Mouse (Mus musculus) cerebellum, adult (tissue): ENCODE data around the gene Slc27a3.

ENCODE experiments used
- ATAC-seq: cut with Nextera tagmentation; 2 replicates; pipeline ENCODE4 v1.9.2; 2017; ENCODE audit warnings: mild to moderate bottlenecking, moderate library complexity, mixed read lengths; ENCODE audit not compliant: insufficient number of reproducible peaks, low FRiP score, low TSS enrichment

Slc27a3 gene

DNA sequence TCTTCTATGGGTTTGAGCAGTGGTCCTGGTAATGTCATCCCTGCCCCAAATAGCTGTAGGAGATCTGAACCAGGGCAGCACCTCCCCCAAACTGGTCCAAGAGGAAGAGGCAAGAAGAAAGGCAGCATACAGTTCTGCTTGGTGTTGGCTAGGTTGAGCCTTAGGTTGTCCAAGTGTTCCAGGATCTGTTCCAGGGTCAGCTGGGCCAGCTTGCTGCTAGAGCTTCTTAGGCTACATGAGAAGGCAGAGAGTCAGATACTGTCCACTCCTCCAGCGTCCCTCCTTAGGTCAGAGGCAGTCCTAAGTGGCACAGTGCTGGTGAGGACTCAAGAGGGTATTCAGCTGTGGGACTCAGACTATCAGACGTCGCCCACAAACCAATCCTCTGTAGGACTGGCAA, 2.9 kb upstream of the Slc27a3 start:
- no peak for ATAC-seq

DNA sequence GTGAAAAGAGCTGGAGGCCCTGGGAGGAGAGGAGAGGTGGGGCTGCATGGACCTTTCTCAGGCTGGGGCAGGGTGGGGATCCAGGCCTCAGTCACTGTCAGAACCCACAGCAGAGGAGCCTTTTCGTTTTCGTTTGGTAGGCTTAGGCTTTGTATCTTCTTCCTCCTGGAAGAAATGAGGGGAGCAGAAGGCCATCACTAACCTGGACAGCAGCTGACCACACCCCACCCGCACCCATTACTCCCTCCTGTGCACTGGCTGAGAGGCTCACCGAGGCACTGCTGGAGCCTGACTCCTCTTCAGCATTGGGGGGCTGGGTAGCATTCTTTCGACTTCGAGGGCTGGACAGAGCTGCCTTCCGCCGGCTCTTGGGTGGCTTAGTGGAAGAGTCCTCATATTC, 2.2 kb upstream of the Slc27a3 start:
- ATAC-seq = no peak

DNA sequence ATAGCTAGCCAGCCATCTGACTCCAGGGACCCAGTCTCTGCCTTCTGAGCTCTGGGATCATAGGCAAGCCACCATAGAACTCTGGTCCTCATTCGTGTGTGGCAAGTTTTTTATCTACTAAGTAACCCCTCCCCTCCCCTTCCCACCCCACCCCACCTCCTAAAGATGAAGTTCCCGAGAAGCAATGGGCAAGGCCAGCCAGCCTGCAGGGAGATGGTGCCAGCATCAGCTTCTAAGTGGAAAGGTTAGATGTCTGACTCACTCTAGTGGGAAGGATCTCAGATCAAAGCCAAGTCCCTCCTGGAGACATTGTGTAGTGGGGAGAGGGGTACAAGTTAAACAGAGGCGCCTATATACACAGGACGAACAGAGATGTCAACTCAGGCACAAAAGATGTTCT, 1.3 kb upstream of the Slc27a3 start:
- no peak for ATAC-seq

DNA sequence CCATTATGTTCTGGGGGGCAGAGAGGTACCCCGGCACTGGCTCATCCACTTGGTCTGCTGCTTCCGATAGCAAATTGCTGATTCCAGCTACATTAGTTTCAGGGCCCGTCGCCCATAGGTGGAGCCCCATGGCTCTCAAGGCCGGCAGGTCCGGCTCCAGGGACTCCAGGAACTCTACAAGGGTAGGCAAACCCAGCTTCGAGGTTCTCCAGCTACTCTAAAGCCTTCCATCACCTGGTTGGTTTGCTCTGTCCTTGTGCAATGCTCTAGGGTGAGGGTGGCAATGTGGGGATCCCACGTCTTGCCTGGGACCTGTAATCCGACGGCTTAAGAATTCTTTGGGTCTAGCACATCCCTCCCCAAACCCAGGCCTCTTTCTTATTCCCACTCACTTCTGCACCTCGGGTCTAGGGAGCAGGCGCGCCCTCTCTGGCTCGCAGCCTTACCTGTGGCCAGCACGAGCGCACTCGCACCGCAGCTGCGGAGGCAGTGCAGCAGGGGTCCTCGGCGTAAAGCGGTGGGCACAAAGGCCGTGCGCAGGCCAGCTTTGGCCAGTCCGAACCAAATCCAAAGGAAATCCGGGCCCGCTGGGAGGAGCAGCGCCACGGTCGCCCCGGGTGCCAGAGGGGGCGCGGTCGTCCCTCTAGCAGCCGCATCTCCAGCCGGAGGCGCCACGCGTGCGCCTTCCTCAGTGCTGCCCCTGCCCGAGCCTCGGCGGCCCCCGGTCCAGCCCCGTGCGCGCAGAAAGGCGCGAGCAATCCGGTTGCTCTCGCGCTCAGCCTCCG, 820 bp downstream of the Slc27a3 start:
- ATAC-seq = peak; percentile 31; the same call in 1 of the 2 replicates

DNA sequence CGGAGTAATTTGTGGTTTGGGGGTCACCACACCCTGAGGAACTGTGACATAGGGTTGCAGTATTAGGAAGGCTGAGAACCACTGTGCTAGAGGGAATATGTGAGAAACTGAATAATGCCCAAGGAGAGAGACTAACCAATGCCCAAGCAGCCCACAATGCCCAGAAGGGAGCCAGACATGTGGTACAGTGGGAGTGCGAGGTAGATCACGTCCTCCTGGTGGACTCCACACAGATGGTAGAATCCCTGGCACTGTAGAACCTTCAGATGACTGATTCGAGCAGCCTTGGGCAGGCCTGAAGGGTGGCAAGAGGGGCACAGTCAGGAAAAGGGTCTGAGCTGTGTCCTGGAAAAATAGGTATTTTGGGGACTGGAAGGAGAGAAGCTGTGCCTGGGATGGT, 1.5 kb downstream of the Slc27a3 start:
- no peak for ATAC-seq

DNA sequence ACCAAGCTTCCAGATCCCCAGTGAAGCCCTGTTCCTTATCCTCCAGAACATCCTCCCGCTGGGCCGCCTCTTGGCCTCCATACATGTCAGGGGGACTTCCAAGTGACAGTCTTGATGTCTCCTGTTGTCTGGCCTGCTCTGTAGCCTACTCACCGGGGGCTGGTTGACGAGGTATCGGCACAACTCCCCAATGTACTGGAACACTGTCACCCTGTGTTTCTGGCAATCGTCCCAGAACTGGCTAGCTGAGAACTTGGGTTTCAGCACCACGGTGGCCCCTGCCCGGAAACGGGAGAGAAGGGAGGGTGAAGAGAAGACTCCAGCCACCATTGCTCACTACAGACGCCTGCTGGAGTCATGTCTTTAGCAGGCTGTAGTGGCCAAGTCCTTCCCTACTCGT, 2.3 kb downstream of the Slc27a3 start:
- ATAC-seq = no peak

DNA sequence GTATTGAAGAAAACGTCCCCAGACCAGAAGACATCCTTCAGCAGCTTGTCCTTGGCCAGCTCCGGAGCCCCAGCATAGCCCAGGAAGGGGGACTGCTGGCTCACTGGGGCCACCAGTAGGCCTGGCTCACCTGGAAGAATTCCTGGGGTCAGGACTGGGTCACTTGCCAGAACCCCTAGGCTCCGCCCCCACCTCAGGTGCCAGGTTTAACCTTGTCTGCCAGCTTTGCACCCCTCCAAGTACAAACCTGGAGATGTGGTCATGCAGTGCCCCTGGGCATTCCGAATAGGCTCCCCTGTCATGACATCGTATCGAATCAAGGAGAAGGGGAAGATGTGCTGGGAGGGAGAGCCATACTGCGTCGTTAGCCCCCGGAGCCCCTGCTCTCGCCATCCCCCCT, 2.9 kb downstream of the Slc27a3 start:
- ATAC-seq = no peak

DNA sequence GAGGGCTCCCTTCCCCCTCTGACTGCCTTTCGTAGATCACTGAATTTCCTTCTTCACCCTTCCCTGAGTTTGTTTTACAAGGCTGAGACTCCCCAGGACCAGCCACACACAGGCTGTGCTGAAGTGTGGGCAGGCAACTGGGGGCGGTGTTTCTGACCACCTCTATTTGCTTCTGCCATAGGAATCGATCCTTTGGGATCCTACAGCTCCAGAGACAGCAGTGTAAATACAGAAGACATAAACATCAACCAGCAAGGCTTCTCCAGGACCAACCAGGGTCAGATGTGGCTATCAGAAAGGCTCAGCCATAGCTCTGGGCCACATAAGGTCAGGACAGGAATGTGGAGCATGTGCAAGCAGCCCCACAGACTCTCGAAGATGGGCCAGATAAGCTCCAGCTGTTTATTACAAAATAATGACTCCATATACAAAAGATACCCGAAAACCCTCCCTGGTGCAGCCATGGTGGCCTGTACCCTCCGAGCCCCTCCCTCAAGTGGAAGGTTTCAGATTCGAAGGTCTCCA, 4.8 kb downstream of the Slc27a3 start:
- no peak for ATAC-seq

DNA sequence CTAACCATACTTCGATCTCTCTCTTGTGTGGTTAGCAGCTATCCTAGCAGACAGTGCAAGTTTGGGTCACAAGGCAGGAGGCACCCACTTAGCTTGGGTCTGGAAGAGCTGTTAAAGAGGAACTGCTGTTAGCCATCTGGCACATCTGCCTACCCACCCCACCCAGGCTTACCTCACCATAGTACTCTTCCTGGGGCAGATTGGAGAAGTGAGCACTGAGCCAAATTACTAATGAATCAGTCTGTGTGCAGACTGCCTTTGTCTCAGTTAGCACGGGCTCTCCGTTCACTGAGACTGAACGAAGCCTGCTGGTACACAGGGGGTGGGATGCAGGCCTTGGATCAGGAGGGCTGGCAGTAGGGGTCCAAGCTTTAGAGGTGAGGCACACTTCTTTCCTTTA, 6.0 kb downstream of the Slc27a3 start:
- no peak for ATAC-seq

DNA sequence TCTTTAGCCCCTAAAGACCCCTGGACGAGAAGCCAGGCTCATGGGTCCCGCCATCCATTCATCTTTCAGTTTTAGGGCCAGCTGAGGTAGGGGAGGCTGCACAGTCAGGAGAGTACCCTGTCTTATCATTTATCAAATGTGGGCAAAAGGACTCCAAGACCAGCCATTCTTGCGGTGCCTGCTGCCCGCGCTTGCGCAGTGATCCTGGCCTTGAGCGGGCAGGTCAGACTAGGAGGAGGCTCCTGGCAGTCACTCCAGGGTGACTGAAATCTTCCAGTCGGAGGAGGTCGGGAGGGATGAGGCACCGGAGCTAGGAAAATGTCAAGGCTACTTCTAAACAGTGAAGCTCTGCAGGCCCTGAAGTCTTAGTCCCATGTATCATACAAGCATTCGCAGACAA, 8.0 kb downstream of the Slc27a3 start:
- no peak for ATAC-seq

DNA sequence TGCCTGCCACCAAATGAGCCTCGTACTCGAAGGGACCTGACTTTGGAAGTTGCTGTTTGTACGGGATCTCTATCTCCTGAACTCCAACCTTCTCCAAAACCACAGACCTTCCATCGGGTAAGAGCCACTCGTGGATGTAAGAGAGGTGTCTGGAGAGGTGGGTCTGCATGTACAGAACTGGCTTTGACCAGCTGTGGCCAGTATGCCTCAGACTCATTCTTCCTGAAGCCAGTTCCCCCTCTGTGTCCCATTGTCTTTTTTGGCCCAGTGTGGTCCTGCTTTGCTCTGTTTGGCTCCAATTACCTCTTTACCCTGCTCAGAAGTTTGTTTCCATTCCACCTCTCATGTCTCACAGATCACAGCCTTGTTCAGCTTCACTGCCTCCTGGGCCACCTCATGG, 11.2 kb downstream of the Slc27a3 start:
- no peak for ATAC-seq

DNA sequence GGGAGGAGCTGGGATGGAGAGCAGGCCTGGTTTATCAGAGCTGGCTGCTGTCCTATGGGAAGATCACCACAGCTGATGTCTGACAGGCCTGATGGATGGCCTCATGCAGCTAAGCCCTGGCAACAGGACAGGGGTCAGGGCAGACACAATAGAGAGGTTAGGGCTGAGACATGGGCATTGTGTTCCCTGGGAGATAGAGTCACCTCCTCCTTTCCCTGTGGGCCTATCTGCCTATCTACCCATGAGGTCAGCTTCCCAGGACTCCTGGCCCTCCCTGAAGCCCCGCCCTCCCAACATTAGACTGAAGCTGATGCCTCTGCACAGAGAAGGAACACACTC, 13.5 kb downstream of the Slc27a3 start:
- ATAC-seq = no peak

DNA sequence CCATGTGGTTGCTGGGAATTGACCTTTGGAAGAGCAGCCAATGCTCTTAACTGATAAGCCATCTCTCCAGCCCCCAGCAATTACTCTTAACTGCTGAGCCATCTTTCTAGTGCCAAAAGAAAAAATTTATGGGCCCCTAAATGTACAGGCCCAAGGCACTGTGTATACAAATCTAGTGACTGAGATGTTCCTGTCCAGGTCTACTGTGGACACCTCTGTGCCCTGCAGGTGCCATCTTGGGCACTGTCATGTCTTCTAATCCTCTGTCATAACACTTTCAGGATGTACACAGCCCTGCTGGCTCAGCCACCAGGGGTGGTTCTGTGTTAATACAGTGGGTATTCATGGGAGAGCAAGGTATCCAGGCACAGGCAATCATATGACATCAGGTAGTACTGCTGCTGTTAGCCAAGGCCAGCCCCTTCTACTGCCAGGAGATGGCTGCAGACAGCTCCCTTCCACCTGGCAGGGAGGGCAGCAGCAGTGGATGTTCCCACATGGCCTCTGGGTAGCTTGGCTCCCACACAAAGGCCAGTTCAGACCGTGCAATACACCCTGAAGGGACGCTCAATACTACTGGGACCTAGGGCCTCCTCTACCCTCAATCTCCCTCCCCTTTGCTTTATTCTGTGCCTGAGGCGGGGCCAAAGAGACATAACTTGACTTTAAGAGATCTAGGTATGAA, 14.0 kb downstream of the Slc27a3 start:
- ATAC-seq = no peak

DNA sequence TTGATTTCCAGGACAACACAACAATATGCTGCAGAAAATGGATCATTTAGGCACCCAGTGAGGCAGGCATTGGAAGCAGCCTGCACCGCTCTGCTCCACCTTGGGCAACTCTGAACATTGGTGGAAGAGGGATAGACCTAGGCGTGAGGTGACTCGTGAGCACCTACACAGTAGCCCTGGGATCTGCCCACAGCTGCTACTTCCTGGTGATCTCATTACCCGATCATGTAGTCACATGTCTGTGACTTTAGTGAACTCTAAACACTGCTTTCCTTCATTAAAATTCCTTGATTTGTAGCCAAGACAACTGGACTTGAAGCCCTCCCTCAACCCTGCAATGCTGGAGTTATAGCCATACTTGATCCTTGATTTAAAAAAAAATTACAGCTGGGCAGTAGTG, 15.4 kb downstream of the Slc27a3 start:
- ATAC-seq = no peak

DNA sequence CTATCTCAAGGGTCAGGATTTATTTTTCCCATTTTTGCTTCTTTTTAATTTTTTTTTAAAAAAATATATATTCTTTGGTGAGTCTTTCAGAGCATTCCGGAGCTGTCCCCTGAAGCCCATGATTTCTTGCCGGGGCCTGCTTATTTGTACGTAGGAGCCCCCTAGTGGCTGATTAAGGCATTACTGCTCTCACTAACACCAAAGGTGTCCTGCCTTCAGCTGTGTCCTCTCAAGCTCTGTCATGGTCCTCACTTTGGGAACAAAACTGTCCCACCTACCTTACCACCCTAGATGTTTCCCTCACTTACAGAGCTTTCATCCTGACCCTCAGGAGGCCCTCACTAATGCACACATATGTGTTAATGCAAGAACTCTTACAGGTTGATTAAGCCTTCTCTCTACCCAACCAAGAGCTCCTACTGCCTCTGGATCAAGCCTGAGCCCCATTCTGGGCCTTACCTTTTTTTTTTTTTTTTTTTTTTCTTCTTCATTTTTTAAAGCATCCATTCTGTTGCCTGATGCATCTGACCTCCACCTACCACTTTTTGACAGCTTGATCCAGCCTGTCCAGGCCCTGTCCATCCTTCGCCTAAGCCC, 16.2 kb downstream of the Slc27a3 start:
- peak; percentile 72 for ATAC-seq

DNA sequence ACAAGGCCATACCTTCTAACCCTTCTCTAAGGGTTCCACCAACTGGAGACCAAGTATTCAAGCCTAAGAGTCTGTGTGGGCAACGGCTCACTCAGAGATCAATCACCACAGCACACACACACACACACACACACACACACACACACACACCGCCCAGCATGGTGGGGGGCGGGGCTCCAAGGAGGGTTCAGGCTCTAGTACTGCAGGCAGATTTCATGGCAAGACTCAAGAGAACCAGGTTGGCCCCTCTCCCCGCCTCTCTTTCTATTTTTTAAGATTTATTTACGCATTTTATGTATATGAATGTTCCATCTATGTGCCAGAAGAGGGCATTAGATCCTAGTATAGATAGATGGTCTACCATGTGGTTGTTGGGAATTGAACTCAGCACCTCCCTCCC, 16.9 kb downstream of the Slc27a3 start:
- no peak for ATAC-seq

DNA sequence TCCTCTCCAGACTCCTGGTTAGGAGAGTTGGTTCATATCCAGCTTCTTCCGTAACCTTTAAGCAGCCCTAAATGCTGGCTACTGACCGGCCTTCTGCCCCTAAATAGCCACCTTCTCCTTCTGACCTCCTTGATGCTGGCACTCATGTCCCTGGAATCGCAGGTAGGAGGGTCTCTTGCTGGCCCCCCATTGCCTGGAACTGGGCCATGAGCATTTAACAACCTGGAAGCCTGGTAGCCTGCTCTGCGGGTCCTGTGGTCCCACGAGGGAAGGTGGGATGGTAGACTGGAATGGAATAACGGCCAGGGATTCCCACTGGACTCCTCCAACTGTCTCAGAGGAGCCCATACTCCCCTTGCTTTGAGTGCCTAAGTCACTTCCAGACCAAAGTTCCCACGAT, 17.9 kb downstream of the Slc27a3 start:
- ATAC-seq = no peak

DNA sequence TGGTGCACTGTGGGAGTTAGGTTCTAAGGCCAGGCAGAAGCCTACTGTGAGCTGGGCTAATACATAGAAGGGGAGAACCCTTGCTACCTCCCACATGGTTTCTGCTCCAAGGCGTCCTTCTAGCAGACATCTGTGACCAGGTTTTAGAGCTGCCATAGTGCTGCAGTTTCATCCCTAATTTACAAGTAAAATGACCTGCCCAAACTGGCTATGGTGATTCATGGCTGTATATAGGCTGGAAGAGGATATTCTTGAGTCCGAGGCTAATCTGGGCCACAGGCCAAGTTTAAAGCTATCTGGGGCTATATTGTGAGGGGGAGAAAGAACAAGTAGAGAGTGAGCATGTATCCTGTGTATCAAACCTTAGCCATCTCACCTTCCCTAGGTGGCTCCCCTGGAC, 20.7 kb downstream of the Slc27a3 start:
- ATAC-seq = no peak

DNA sequence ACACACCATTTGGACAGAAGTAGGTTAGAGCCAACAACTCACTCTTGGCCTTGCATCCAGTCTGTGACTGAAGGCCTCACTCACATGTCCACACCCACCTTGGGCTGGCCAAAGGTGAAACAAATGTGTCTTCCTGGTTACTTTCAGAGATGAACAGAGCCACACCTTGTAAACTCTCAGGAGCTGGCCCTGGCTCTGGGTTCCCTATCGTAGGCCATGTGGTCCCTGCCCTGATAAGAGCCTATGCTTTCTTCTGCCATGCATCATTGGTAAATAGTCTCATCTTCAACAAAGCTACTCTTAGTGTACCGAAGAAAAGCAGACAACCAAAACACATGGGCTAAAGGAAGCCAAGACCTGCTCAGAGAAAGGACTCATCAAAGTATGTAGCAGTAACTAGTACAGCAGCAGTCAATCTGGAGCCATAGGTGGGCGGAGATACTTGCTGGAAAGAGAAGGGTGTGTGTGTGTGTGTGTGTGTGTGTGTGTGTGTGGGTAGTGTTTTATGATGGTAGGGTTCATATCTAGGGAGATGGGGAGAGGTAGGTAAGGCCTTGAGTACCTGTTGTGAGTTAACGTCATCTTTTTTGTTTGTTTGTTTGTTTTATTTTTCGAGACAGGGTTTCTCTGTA, 22.6 kb downstream of the Slc27a3 start:
- ATAC-seq = no peak

DNA sequence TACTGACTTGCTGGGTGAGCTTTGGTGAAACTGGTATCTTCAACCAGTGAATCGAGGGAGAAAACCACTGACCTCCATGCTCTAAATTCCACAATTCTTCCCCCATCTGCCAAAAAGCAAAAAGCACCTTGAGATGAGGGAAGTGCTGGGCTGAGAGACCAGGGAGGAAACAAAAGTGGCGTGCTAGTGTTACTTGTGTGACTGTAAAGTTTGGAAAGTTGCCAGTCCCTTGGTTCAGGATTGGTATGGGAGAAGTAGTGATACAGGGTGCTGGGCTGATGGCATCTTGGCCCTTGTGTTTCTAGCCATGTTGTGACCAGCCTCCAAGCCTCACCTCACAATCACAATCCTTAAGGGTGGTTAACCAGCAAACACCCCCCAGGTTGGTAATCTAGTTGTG, 27.4 kb downstream of the Slc27a3 start:
- no peak for ATAC-seq

DNA sequence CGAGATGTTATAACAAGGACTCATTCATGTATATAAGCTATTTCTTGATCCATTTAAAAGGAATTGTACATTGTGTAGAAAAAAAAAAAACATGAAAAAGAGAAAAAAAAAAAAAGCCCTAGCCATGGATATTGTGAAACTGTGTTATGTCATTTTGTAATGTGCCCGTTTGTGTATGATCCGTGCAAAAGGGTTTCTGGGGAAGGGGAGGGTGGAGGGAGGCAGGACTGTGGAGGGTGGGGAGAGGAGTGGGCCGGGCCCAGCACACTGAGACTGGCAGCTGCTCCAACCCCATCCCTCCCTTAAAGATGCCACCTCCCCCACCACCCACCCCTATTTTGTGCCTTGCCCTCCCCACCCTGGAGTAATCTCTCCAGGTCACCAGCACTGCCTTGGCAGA, 28.3 kb downstream of the Slc27a3 start:
- no peak for ATAC-seq
